Mouse (Mus musculus) ES-E14 (cell line): ENCODE measurements at regions not wholly inside any gene's neighbourhood (a gene's known extent, or its start where the extent isn't known, plus 50 kb on each side); places are given as distances from the start of the nearest gene placed in this dataset.

Experiments used
- DNase-seq: peaks from one replicate; pipeline ENCODE4 v3.0.0-alpha.2; 2013; ENCODE audit warnings: low read depth, low spot score
- H3K27ac ChIP-seq: 2 replicates; pipeline ENCODE4 v1.5.1; 2012; ENCODE audit warnings: low read depth, mild to moderate bottlenecking, low read length, moderate library complexity, mixed read lengths; ENCODE audit not compliant: poor library complexity, insufficient read depth, severe bottlenecking
- H3K36me3 ChIP-seq: 2 replicates; pipeline ENCODE4 v1.6.1; 2012; ENCODE audit warnings: mild to moderate bottlenecking, low read length, moderate library complexity, mixed read lengths; ENCODE audit not compliant: control insufficient read depth, poor library complexity, insufficient read depth, severe bottlenecking
- H3K4me1 ChIP-seq, 2 experiments: fragments of 150-350 bp in 1 of 2; sonication (generic) in 1 of 2; 2 replicates each; pipeline ENCODE4 v1.6.1; 2012; ENCODE audit warnings: low read length in 2 of 2, mild to moderate bottlenecking in 1 of 2, mixed read lengths in 1 of 2; ENCODE audit not compliant: control insufficient read depth in 2 of 2, insufficient read depth in 2 of 2, poor library complexity in 1 of 2
- H3K4me3 ChIP-seq, 2 experiments: fragments of 150-350 bp in 1 of 2; sonication (generic) in 1 of 2; 2 replicates each; pipeline ENCODE4 v1.5.1; 2012; ENCODE audit warnings: low read length in 2 of 2, low read depth in 1 of 2, mild to moderate bottlenecking in 1 of 2, mixed read lengths in 1 of 2; ENCODE audit not compliant: insufficient read depth in 1 of 2, poor library complexity in 1 of 2, severe bottlenecking in 1 of 2
- H3K9ac ChIP-seq: 2 replicates; pipeline ENCODE4 v1.6.1; 2012; ENCODE audit warnings: low read depth, mild to moderate bottlenecking, low read length, mixed read lengths; ENCODE audit not compliant: poor library complexity, insufficient read depth, severe bottlenecking
- H3K9me3 ChIP-seq: fragments of 150-350 bp; sonication (generic); 2 replicates; pipeline ENCODE4 v1.6.1; 2012; ENCODE audit warnings: low read depth, mild to moderate bottlenecking, low read length; ENCODE audit not compliant: control insufficient read depth, insufficient read depth
- CHD2 ChIP-seq: IDR thresholded peaks from 2 replicates; pipeline ENCODE4 v1.6.1; 2014; ENCODE audit warnings: mild to moderate bottlenecking, low read depth, low read length, inconsistent platforms
- HCFC1 ChIP-seq: IDR thresholded peaks from 2 replicates; pipeline ENCODE4 v1.6.1; 2012; ENCODE audit warnings: low read length, inconsistent platforms, borderline replicate concordance; ENCODE audit not compliant: insufficient read depth
- MAFK ChIP-seq: IDR thresholded peaks from 2 replicates; pipeline ENCODE4 v1.6.1; 2014; ENCODE audit warnings: mild to moderate bottlenecking, low read depth, low read length, inconsistent platforms; ENCODE audit not compliant: insufficient read depth
- ZC3H11A ChIP-seq: IDR thresholded peaks from 2 replicates; pipeline ENCODE4 v1.6.1; 2012; ENCODE audit warnings: low read depth, mild to moderate bottlenecking, inconsistent platforms, low read length, borderline replicate concordance
- ZNF384 ChIP-seq: IDR thresholded peaks from 2 replicates; pipeline ENCODE4 v1.6.1; 2012; ENCODE audit warnings: low read depth, low read length, inconsistent platforms
- in situ Hi-C, 2 experiments: fragments of 600-800 bp; cut with MboI; formaldehyde crosslinking; loops; one replicate each; pipeline ENCODE4 v1.15.1; 2025; ENCODE audit warnings: low sequenced_read_pairs in 2 of 2, inconsistent platforms in 1 of 2; ENCODE audit not compliant: unreplicated experiment in 2 of 2

GRCm38 (mm10) chr11:56728204-56729002 is 282.8 kb upstream of the Gria1 start:
- H3K4me3 ChIP-seq = no peak overlapping the region
- no peak overlapping the region; the same call in 1 of the 2 replicates for H3K9ac ChIP-seq
- DNase-seq = no peak
- TF ChIP-seq MAFK (no peak), CHD2 (no peak), HCFC1 (no peak), ZNF384 (no peak), ZC3H11A (no peak)
- in situ Hi-C loops = no loop called here
- H3K9me3 ChIP-seq = no peaks in the 10 kb centered on the region
- H3K27ac ChIP-seq = no peak overlapping the region
- no peaks in the 10 kb centered on the region for H3K36me3 ChIP-seq
- H3K4me1 ChIP-seq = no peaks in the 10 kb centered on the region

GRCm38 (mm10) chr11:56741857-56742256 is 269.3 kb upstream of the Gria1 start:
- Histone ChIP-seq H3K4me3 (no peak overlapping the region), H3K9me3 (no peaks in the 10 kb centered on the region), H3K27ac (no peak overlapping the region), H3K4me1 (no peaks in the 10 kb centered on the region), H3K36me3 (no peaks in the 10 kb centered on the region), H3K9ac (no peak overlapping the region)
- in situ Hi-C loops = no loop called here
- no peak for DNase-seq
- TF ChIP-seq ZNF384 (no peak), MAFK (no peak), HCFC1 (no peak), CHD2 (no peak), ZC3H11A (no peak)

GRCm38 (mm10) chr11:56750032-56750431 is 261.2 kb upstream of the Gria1 start:
- Histone ChIP-seq H3K36me3 (no peaks in the 10 kb centered on the region), H3K9me3 (no peaks in the 10 kb centered on the region), H3K4me1 (peaks cover 0 to 4% of the 10 kb centered on the region in 2 experiments; a peak in 1 of 4 replicates), H3K4me3 (no peak overlapping the region), H3K9ac (no peak overlapping the region), H3K27ac (no peak overlapping the region)
- in situ Hi-C loops = no loop called here
- TF ChIP-seq ZNF384 (no peak), HCFC1 (no peak), CHD2 (no peak), ZC3H11A (no peak), MAFK (no peak)
- DNase-seq = no peak

- Histone ChIP-seq H3K9ac (no peak overlapping the region), H3K9me3 (no peaks in the 10 kb centered on the region), H3K4me3 (no peak overlapping the region), H3K27ac (no peak overlapping the region), H3K4me1 (peaks cover 0 to 4% of the 10 kb centered on the region in 2 experiments; a peak in 1 of 4 replicates), H3K36me3 (no peaks in the 10 kb centered on the region)
- no peak for TF ChIP-seq ZNF384
- no peak for TF ChIP-seq ZC3H11A
- TF ChIP-seq MAFK = no peak
- TF ChIP-seq HCFC1 = no peak
- TF ChIP-seq CHD2 = no peak
- in situ Hi-C loops = no loop called here
- DNase-seq = no peak
Measured at GRCm38 (mm10) chr11:56750639-56751038, 260.5 kb upstream of the Gria1 start.
